Mouse (Mus musculus): ENCODE data around the gene Akt3. TPM values are rescaled to one million over a fixed set of nuclear protein-coding genes. Genes with fewer than 3 reads are reported as not detected.
A peak's percentile ranks its signal among the peaks of the same experiment; 100 is the strongest.

Akt3 gene
- polyA plus RNA-seq, 1 experiment from 2014 or later, result 17.7 TPM

DNA sequence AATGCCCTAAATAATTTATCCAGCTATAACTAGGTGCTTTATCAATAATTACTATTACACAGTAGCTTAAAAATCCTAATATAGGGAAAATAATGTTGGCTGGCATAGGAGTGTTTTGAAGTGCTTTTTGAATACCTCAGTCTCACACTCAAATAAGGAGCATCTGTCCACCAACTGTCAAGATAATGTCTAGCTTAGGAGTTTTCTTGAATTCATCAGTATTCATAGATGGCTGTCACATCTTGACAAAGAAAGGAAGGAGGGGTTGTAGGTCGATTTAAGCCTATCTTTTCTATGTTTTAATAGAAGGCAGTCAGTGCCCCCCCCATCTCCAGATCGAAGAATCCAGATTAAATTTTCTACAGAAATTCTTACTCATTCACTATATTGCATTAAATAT lies 92.7 kb downstream of the Akt3 start:
- no peak overlapping the region for H3K4me3 ChIP-seq (ENCODE audit: low read length)
- no peak overlapping the region for H3K4me2 ChIP-seq (ENCODE audit: low read length)
- H3K27me3 ChIP-seq (replicated peaks; ENCODE audit: control insufficient read depth, insufficient read depth, low read length), result no peaks in the 10 kb centered on the region
- no peak overlapping the region for H3K9ac ChIP-seq (ENCODE audit: low read depth, low read length)
- no peaks in the 10 kb centered on the region for H3K4me1 ChIP-seq (ENCODE audit: control insufficient read depth, insufficient read depth, low read depth, low read length)
- no peak for ATAC-seq
- H3K9me3 ChIP-seq (ENCODE audit: control insufficient read depth, low read length), result no peaks in the 10 kb centered on the region
- no peaks in the 10 kb centered on the region for H3K36me3 ChIP-seq (ENCODE audit: control insufficient read depth, insufficient read depth, low read length)
- no peak overlapping the region for H3K27ac ChIP-seq (ENCODE audit: low read depth, low read length)
- 56% methylated on average over 2 of the region's 2 CpGs for WGBS

DNA sequence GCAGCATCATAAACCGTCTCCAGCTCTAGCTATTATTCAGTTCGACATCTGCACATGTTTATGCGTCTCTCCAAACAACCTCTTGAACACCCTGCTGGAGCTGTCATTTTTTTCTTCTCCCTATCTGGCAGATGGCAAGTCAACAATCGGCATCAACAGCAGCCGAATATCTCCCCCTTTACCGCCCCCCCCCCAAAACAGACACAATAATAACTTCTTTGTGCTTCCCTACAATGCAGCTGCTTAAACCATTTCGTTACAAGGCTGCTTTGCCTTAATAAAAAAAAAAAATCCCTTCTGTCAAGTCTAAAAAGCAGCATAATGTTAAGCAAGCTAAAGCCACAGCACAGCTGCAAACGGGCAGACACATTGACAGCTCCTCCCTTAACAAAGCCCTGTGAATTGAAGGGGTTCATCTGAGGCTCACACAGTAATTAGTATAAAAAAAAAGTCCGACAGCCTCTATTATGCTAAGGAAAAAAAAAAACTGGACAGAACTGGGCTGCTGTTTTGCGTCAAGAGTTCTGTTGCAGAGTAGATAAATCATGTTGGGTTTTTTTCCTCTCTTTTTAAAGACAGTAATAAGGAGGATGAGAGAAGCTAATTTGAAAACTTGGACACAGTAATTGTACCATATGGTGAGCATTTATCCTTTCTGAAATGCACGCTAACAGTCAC lies 107.5 kb downstream of the Akt3 start:
- Histone ChIP-seq H3K4me2 (ENCODE audit: low read length) (peak overlapping the region; percentile 49), H3K36me3 (ENCODE audit: control insufficient read depth, insufficient read depth, low read length) (no peaks in the 10 kb centered on the region), H3K4me3 (ENCODE audit: low read length) (peak overlapping the region; percentile 17; the same call in 1 of the 2 replicates), H3K9ac (ENCODE audit: low read depth, low read length) (no peak overlapping the region; the same call in 1 of the 2 replicates), H3K4me1 (ENCODE audit: control insufficient read depth, insufficient read depth, low read depth, low read length) (no peaks in the 10 kb centered on the region; the same call in 1 of the 2 replicates), H3K27ac (ENCODE audit: low read depth, low read length) (peak overlapping the region; percentile 59), H3K9me3 (ENCODE audit: control insufficient read depth, low read length) (no peaks in the 10 kb centered on the region), H3K27me3 (replicated peaks; ENCODE audit: control insufficient read depth, insufficient read depth, low read length) (no peaks in the 10 kb centered on the region)
- 5% methylated on average over 11 of the region's 11 CpGs for WGBS
- ATAC-seq, result peak; percentile 89

DNA sequence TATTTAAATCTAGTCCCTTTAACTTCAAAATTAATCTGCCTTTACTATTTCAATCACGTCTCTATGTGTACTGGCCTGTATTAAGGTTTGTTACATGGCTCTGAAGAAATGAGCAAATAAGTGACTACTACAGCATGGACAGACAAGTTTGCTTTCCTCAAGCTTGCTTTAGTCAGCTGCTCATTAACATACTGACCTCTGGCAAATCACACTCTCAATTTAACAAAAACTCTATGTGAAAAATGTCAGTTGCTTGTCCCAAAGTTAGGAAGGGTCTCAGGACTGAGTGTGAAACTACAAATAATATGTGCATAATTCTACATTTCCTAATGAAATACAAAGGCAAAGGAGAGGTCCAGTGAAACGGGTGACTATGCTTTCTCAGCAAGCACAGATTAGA lies 109.3 kb downstream of the Akt3 start:
- WGBS, result 20% methylated on average over 2 of the region's 2 CpGs
- no peaks in the 10 kb centered on the region; the same call in 1 of the 2 replicates for H3K4me1 ChIP-seq (ENCODE audit: control insufficient read depth, insufficient read depth, low read depth, low read length)
- H3K27me3 ChIP-seq (replicated peaks; ENCODE audit: control insufficient read depth, insufficient read depth, low read length), result no peaks in the 10 kb centered on the region
- no peak for ATAC-seq
- no peak overlapping the region for H3K4me3 ChIP-seq (ENCODE audit: low read length)
- no peaks in the 10 kb centered on the region for H3K9me3 ChIP-seq (ENCODE audit: control insufficient read depth, low read length)
- H3K36me3 ChIP-seq (ENCODE audit: control insufficient read depth, insufficient read depth, low read length), result no peaks in the 10 kb centered on the region
- H3K4me2 ChIP-seq (ENCODE audit: low read length), result no peak overlapping the region
- no peak overlapping the region for H3K27ac ChIP-seq (ENCODE audit: low read depth, low read length)
- no peak overlapping the region for H3K9ac ChIP-seq (ENCODE audit: low read depth, low read length)

DNA sequence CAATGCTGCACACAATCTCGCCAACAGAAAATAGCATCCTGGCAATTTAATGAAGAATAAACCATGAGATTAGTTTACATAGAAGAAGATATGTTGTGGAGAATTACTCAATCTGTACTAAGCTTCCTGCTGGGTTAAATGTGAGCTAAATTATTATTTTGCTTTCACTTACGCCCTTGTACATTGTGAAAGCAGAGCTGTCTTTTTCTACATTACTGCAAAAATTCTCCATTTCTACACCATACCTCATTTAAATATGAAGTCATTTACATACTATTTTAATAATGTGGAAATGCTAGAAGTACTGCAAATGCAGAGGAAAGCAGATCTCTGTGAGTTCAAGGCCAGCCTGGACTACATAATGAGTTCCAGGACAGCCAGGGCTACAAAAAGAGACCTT lies 116.5 kb downstream of the Akt3 start:
- H3K4me3 ChIP-seq (ENCODE audit: low read length), result no peak overlapping the region

DNA sequence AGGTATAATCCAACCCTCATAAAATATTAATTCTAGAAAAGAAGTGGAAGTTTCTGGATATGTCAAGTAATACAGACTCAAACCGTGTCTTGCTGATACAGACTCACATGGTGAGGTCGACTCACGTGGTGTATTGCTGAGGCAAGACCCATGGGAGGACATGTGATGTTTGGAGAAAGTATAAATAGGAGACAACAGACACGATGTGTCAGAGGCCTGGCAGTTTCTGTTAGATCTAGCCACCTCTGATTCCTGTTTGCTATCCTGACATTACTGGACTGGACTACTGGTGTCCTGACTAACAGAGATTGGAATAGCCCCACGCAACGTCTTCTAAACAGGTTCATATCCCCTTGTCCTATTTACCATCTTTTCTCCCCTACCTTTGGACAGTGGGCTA lies 118.4 kb downstream of the Akt3 start:
- Histone ChIP-seq H3K9ac (ENCODE audit: low read depth, low read length) (no peak overlapping the region), H3K27ac (ENCODE audit: low read depth, low read length) (no peak overlapping the region), H3K9me3 (ENCODE audit: control insufficient read depth, low read length) (no peaks in the 10 kb centered on the region), H3K4me2 (ENCODE audit: low read length) (no peak overlapping the region), H3K4me3 (ENCODE audit: low read length) (no peak overlapping the region), H3K27me3 (replicated peaks; ENCODE audit: control insufficient read depth, insufficient read depth, low read length) (no peaks in the 10 kb centered on the region), H3K4me1 (ENCODE audit: control insufficient read depth, insufficient read depth, low read depth, low read length) (no peaks in the 10 kb centered on the region), H3K36me3 (ENCODE audit: control insufficient read depth, insufficient read depth, low read length) (no peaks in the 10 kb centered on the region)
- WGBS, result 84% methylated on average over 6 of the region's 6 CpGs
- no peak for ATAC-seq

More for the DNA sequence above, 116.5 kb downstream of the Akt3 start:
- H3K4me1 ChIP-seq (ENCODE audit: control insufficient read depth, insufficient read depth, low read depth, low read length), result no peaks in the 10 kb centered on the region
- 76% methylated on average over 2 of the region's 2 CpGs for WGBS
- no peak overlapping the region for H3K9ac ChIP-seq (ENCODE audit: low read depth, low read length)
- ATAC-seq, result no peak
- H3K36me3 ChIP-seq (ENCODE audit: control insufficient read depth, insufficient read depth, low read length), result no peaks in the 10 kb centered on the region
- no peak overlapping the region for H3K27ac ChIP-seq (ENCODE audit: low read depth, low read length)
- no peaks in the 10 kb centered on the region for H3K27me3 ChIP-seq (replicated peaks; ENCODE audit: control insufficient read depth, insufficient read depth, low read length)
- H3K9me3 ChIP-seq (ENCODE audit: control insufficient read depth, low read length), result no peaks in the 10 kb centered on the region
- no peak overlapping the region for H3K4me2 ChIP-seq (ENCODE audit: low read length)

DNA sequence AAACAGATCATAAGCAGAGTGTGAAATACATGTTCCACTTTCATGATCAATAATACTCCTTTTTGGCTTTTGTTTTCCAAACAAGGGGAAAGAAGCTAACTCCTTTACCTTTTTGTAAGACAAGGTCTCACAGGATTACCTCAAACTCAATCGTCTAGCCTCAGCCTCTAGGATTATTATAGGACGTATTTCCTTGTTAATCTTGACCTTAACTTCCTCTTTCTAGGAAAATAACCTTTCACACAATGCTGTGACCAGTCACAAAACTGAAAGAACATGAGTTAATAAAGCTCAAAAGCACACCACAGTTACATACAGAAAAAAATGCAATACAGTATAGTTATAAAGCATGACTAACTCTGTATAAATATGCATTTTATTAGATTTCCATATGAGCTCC lies 126.5 kb downstream of the Akt3 start:
- H3K27me3 ChIP-seq (replicated peaks; ENCODE audit: control insufficient read depth, insufficient read depth, low read length), result no peaks in the 10 kb centered on the region
- H3K4me1 ChIP-seq (ENCODE audit: control insufficient read depth, insufficient read depth, low read depth, low read length), result no peaks in the 10 kb centered on the region
- no peak overlapping the region for H3K27ac ChIP-seq (ENCODE audit: low read depth, low read length)
- H3K9me3 ChIP-seq (ENCODE audit: control insufficient read depth, low read length), result no peaks in the 10 kb centered on the region
- H3K36me3 ChIP-seq (ENCODE audit: control insufficient read depth, insufficient read depth, low read length), result no peaks in the 10 kb centered on the region
- 79% methylated on average over 2 of the region's 2 CpGs for WGBS
- no peak overlapping the region for H3K4me3 ChIP-seq (ENCODE audit: low read length)
- no peak for ATAC-seq
- H3K4me2 ChIP-seq (ENCODE audit: low read length), result no peak overlapping the region
- H3K9ac ChIP-seq (ENCODE audit: low read depth, low read length), result no peak overlapping the region

DNA sequence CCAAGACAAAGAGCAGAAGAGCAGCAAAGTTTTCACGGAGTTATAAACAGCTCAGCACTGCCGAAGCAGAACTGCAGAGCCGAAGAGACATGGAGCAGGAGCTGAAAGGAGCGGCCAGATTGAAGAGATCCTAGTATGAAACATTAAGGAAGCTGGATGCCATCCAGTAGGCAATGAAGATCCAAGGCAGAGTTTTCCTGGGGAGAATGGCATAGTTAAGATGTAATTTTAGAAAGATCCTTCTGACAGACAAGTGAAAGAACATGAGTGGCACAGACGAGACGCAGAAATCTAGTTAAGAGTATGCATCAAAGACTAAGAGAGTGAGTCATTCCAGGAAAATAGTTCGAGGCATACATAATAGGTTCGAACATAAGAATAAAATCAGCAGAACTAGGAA lies 131.3 kb downstream of the Akt3 start:
- Histone ChIP-seq H3K9me3 (ENCODE audit: control insufficient read depth, low read length) (no peaks in the 10 kb centered on the region), H3K4me1 (ENCODE audit: control insufficient read depth, insufficient read depth, low read depth, low read length) (no peaks in the 10 kb centered on the region), H3K4me3 (ENCODE audit: low read length) (no peak overlapping the region), H3K27me3 (replicated peaks; ENCODE audit: control insufficient read depth, insufficient read depth, low read length) (no peaks in the 10 kb centered on the region), H3K9ac (ENCODE audit: low read depth, low read length) (no peak overlapping the region), H3K4me2 (ENCODE audit: low read length) (no peak overlapping the region), H3K27ac (ENCODE audit: low read depth, low read length) (no peak overlapping the region), H3K36me3 (ENCODE audit: control insufficient read depth, insufficient read depth, low read length) (no peaks in the 10 kb centered on the region)
- 79% methylated on average over 8 of the region's 8 CpGs for WGBS
- no peak for ATAC-seq

DNA sequence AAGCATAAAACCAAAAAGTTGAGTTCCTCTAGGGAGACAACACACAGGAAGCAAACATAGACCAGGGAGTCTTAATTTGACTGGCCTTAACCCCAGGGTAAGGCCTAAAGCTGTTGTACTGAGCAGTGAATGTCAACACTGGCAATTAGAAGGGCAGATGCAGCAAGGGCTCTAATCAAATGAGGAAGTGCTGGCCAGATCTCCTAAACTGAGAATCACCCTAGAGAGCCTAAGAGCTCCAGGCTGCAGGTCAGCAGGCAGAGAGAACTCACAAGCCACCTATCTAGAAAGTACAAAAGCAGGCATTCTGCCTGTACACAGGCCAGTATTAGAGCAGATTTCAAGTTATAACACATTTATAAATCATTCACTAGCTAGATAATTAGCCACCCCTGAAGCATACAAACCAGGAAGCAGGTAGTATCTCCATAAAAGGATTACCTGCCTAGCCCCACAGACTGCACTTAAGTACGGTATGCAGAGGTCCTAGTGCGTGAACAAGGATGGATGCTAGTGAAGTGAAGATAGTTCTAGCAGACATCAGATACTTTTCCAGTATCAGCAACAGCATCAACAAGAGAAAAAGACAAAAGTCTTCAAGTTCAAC lies 147.2 kb downstream of the Akt3 start:
- no peak overlapping the region for H3K9ac ChIP-seq (ENCODE audit: low read depth, low read length)
- ATAC-seq, result no peak
- no peaks in the 10 kb centered on the region for H3K4me1 ChIP-seq (ENCODE audit: control insufficient read depth, insufficient read depth, low read depth, low read length)
- no peak overlapping the region for H3K27ac ChIP-seq (ENCODE audit: low read depth, low read length)
- H3K4me3 ChIP-seq (ENCODE audit: low read length), result no peak overlapping the region
- H3K9me3 ChIP-seq (ENCODE audit: control insufficient read depth, low read length), result no peaks in the 10 kb centered on the region
- 83% methylated on average over 2 of the region's 2 CpGs for WGBS
- no peak overlapping the region for H3K4me2 ChIP-seq (ENCODE audit: low read length)
- no peaks in the 10 kb centered on the region for H3K27me3 ChIP-seq (replicated peaks; ENCODE audit: control insufficient read depth, insufficient read depth, low read length)
- no peaks in the 10 kb centered on the region for H3K36me3 ChIP-seq (ENCODE audit: control insufficient read depth, insufficient read depth, low read length)

DNA sequence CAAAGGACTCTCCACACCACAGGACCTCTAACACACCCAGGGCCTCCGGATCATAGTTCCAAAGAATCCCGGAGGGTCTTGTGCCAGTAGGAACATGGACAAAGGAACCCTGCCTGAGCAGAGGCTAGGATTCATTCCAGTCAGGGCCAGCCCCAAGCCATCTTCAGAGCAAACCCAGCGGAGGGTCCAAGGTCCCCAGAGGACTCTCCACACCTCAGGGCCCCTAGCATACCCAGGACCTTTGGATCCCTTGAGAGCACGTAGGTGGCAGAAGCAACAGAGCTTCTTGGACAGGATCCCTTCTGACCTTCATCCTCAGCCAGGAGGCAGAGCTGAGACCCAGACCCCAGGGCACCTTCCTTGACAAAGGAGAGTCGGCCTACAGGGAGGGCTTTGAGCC lies 167.5 kb downstream of the Akt3 start:
- H3K9ac ChIP-seq (ENCODE audit: low read depth, low read length), result no peak overlapping the region
- H3K27ac ChIP-seq (ENCODE audit: low read depth, low read length), result no peak overlapping the region
- WGBS, result 96% methylated on average over 5 of the region's 5 CpGs
- H3K36me3 ChIP-seq (ENCODE audit: control insufficient read depth, insufficient read depth, low read length), result no peaks in the 10 kb centered on the region
- no peaks in the 10 kb centered on the region for H3K27me3 ChIP-seq (replicated peaks; ENCODE audit: control insufficient read depth, insufficient read depth, low read length)
- no peak overlapping the region for H3K4me2 ChIP-seq (ENCODE audit: low read length)
- no peak overlapping the region for H3K4me3 ChIP-seq (ENCODE audit: low read length)
- H3K4me1 ChIP-seq (ENCODE audit: control insufficient read depth, insufficient read depth, low read depth, low read length), result no peaks in the 10 kb centered on the region
- no peaks in the 10 kb centered on the region; the same call in 1 of the 2 replicates for H3K9me3 ChIP-seq (ENCODE audit: control insufficient read depth, low read length)
- no peak for ATAC-seq

Data from hindbrain, embryonic 16.5 days (tissue).